Mouse (Mus musculus): ENCODE measurements around the gene Abcc3. TPM values are rescaled to one million over a fixed set of nuclear protein-coding genes. Genes with fewer than 3 reads are reported as not detected.
"Not testable (repeated sequence)": the region's sequence is repeated elsewhere in the genome, so short reads cannot be mapped to it uniquely, and the experiment has no call there.

Gene Abcc3
- polyA plus RNA-seq, 1 experiment from 2014 or later, result 3.2 TPM

DNA sequence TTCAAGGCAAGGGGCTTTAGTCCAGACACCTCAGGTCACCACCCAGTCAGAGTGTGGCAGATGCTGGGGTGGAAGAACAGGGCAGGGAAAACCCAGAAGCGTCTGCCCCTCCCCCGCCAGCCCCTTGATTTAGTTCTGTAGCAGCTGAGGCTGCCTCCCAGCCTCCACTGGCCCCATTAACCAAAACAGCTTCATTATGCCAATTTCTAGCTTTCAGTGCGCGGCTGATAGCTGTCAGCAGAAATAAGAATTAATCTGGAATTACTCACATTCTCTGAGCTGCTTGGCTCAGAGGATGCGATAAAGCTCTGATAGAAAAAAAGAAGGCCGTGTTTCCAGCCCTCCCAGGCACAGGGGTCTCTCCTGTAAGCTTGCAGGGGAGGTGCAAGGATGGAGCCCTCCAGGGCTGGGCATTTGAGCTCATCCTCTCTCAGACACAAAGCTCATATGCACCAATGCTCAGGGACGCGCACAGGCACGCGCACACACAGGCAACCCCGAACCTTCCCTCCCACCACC, 15.1 kb upstream of the Abcc3 start:
- H3K4me1 ChIP-seq (replicated peaks; ENCODE audit: control insufficient read depth, insufficient read depth, low read length), result no peaks in the 10 kb centered on the region
- no peak for DNase-seq (ENCODE audit: low spot score)
- 48% methylated on average over 11 of the region's 11 CpGs for WGBS

DNA sequence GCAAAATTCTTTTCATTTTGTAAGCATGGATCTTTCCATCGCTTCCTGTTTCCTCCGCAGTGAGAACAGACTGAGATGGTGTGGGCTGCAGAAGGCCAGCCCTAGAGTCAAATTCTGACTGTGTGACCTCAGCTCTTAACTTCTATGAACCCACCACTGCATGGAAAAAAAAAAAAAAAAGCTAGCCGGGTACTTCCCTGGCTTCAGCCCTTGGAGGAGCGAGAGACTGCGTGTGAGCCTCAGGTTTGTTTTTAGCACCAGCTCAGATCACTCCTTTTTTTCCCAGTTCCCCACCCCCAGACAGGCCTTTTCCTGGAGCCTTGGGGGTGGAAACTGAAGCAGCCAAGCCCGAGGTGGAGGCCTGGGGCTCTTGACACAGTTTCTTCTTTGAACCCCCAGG, 12.6 kb upstream of the Abcc3 start:
- no peaks in the 10 kb centered on the region for H3K36me3 ChIP-seq (ENCODE audit: control insufficient read depth, insufficient read depth, low read length)
- no peaks in the 10 kb centered on the region for H3K9me3 ChIP-seq (ENCODE audit: control insufficient read depth, low read length)
- H3K27me3 ChIP-seq (replicated peaks; ENCODE audit: control insufficient read depth, insufficient read depth, low read length), result peaks cover 19% of the 10 kb centered on the region
- 47% methylated on average over 6 of the region's 6 CpGs for WGBS
- DNase-seq (ENCODE audit: low spot score), result no peak
- H3K9ac ChIP-seq (ENCODE audit: low read depth, low read length), result no peak overlapping the region
- no peaks in the 10 kb centered on the region for H3K4me1 ChIP-seq (replicated peaks; ENCODE audit: control insufficient read depth, insufficient read depth, low read length)
- H3K4me3 ChIP-seq (ENCODE audit: low read depth, low read length), result no peak overlapping the region
- ATAC-seq (replicated peaks; ENCODE audit: low FRiP score), result no peak
- H3K27ac ChIP-seq (ENCODE audit: low read depth, low read length), result no peak overlapping the region
- H3K4me2 ChIP-seq, result no peak overlapping the region

More for the DNA sequence above, 15.1 kb upstream of the Abcc3 start:
- H3K27me3 ChIP-seq (replicated peaks; ENCODE audit: control insufficient read depth, insufficient read depth, low read length), result peaks cover 28% of the 10 kb centered on the region
- H3K27ac ChIP-seq (ENCODE audit: low read depth, low read length), result no peak overlapping the region
- H3K36me3 ChIP-seq (ENCODE audit: control insufficient read depth, insufficient read depth, low read length), result no peaks in the 10 kb centered on the region
- no peak overlapping the region for H3K9ac ChIP-seq (ENCODE audit: low read depth, low read length)
- H3K4me2 ChIP-seq, result no peak overlapping the region
- no peak for ATAC-seq (replicated peaks; ENCODE audit: low FRiP score)
- no peak overlapping the region for H3K4me3 ChIP-seq (ENCODE audit: low read depth, low read length)
- H3K9me3 ChIP-seq (ENCODE audit: control insufficient read depth, low read length), result no peaks in the 10 kb centered on the region

DNA sequence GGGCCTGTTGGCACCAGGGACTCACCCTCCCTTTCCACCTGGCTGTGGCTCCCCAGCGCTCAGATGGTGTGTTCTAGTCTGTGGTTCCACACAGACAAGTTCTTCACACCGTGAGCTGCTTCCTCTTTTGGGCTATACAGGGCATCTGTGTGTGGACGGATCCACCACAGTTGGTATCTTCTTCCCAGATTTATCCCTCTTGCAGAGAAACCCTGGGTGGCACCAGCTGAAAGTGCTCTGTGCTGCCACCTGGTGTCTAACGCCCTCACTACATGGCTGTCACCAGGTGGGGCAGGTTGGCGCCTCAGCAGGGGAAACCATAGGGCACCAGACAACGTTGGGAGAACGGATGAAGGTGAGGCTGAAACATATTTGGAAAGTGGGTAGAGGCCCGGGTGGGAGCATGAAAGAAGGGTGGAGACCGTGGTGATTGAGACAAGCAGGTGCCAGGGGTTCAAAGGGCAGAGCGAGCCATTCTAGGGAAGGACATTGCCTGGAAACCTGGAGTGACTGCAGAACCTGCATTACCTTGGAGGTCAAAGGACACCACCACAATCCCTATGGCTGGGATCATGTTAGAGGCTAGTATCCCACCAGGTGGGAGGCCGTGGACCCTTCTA, 12.0 kb upstream of the Abcc3 start:
- H3K9ac ChIP-seq (ENCODE audit: low read depth, low read length), result no peak overlapping the region
- WGBS, result 20% methylated on average over 11 of the region's 11 CpGs
- H3K27ac ChIP-seq (ENCODE audit: low read depth, low read length), result no peak overlapping the region
- H3K36me3 ChIP-seq (ENCODE audit: control insufficient read depth, insufficient read depth, low read length), result no peaks in the 10 kb centered on the region
- no peak overlapping the region for H3K4me3 ChIP-seq (ENCODE audit: low read depth, low read length)
- ATAC-seq (replicated peaks; ENCODE audit: low FRiP score) (peak; percentile 41; the same call in 1 of the 2 replicates), DNase-seq (ENCODE audit: low spot score) (peak; percentile 63)
- no peaks in the 10 kb centered on the region for H3K9me3 ChIP-seq (ENCODE audit: control insufficient read depth, low read length)
- peaks cover 13% of the 10 kb centered on the region for H3K27me3 ChIP-seq (replicated peaks; ENCODE audit: control insufficient read depth, insufficient read depth, low read length)
- no peaks in the 10 kb centered on the region for H3K4me1 ChIP-seq (replicated peaks; ENCODE audit: control insufficient read depth, insufficient read depth, low read length)
- H3K4me2 ChIP-seq, result no peak overlapping the region

DNA sequence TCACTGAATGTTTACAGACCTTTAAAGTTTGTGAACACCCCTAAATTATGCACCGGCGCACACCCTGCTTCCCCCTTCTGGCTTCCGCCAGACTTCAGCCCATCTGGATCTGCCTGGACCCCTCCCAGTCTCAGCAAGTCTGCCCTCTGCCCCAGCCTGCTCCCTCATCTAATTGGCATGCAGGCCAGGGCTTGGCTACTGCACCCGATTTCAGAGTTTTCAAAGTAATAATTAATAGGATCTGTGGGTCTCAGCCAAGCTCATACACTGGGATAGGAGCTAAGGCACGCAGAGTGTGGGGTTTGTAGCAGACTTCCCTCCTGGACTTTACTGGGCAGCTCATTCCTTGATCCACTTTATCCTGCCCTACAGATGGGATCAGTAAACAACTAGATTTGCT, 11.4 kb upstream of the Abcc3 start:
- 55% methylated on average over 5 of the region's 5 CpGs for WGBS
- no peak for DNase-seq (ENCODE audit: low spot score)
- Histone ChIP-seq H3K36me3 (ENCODE audit: control insufficient read depth, insufficient read depth, low read length) (no peaks in the 10 kb centered on the region), H3K9me3 (ENCODE audit: control insufficient read depth, low read length) (no peaks in the 10 kb centered on the region), H3K4me1 (replicated peaks; ENCODE audit: control insufficient read depth, insufficient read depth, low read length) (no peaks in the 10 kb centered on the region), H3K27ac (ENCODE audit: low read depth, low read length) (no peak overlapping the region), H3K9ac (ENCODE audit: low read depth, low read length) (no peak overlapping the region), H3K27me3 (replicated peaks; ENCODE audit: control insufficient read depth, insufficient read depth, low read length) (peaks cover 8% of the 10 kb centered on the region), H3K4me2 (no peak overlapping the region), H3K4me3 (ENCODE audit: low read depth, low read length) (no peak overlapping the region)
- ATAC-seq (replicated peaks; ENCODE audit: low FRiP score), result no peak

DNA sequence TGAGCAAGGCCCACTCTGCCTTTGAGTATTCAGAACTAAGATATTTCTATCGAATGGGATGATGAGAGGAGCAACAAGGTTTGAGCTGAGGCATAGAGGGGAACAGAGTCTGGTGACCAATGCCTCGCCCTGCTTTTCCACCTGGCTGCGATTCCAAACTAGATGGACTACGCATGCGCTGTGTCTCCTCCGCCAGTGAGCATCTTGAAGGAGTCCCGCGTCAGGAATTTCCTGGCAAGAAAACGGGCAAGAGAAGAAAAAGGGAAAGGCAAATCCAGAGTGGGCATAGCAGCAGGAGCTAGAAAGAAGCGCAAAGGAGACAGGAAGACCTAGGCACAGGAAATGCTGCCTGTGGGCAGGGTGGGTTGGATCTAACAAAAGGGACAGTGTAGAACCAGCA, 11.0 kb upstream of the Abcc3 start:
- Histone ChIP-seq H3K9me3 (ENCODE audit: control insufficient read depth, low read length) (no peaks in the 10 kb centered on the region), H3K9ac (ENCODE audit: low read depth, low read length) (no peak overlapping the region), H3K27me3 (replicated peaks; ENCODE audit: control insufficient read depth, insufficient read depth, low read length) (peaks cover 8% of the 10 kb centered on the region), H3K27ac (ENCODE audit: low read depth, low read length) (no peak overlapping the region), H3K4me2 (no peak overlapping the region), H3K4me1 (replicated peaks; ENCODE audit: control insufficient read depth, insufficient read depth, low read length) (no peaks in the 10 kb centered on the region), H3K36me3 (ENCODE audit: control insufficient read depth, insufficient read depth, low read length) (no peaks in the 10 kb centered on the region), H3K4me3 (ENCODE audit: low read depth, low read length) (no peak overlapping the region)
- DNase-seq (ENCODE audit: low spot score) (no peak), ATAC-seq (replicated peaks; ENCODE audit: low FRiP score) (no peak)
- 76% methylated on average over 10 of the region's 10 CpGs for WGBS

DNA sequence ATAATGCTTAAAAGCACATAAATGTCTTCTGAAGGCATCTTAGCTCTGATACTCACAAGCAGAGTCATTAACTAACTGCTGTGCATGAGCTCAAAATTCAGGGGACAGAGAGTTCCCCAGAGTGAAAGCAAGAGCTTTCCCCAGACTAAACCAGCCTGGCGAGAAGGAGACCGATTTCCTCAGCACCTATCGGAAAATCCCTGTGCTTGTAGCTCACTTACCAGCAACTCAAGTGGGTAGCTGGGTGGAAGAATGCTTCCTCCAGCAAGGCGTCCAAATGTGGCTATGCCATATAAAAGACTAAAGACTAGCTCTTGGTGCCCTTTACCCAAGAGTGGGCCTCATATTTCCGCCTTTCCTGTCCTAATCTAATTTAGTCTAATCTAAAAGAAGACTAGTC, 9.9 kb upstream of the Abcc3 start:
- Histone ChIP-seq H3K4me3 (ENCODE audit: low read depth, low read length) (no peak overlapping the region), H3K4me2 (no peak overlapping the region), H3K27me3 (replicated peaks; ENCODE audit: control insufficient read depth, insufficient read depth, low read length) (peaks cover 8% of the 10 kb centered on the region), H3K4me1 (replicated peaks; ENCODE audit: control insufficient read depth, insufficient read depth, low read length) (no peaks in the 10 kb centered on the region), H3K27ac (ENCODE audit: low read depth, low read length) (no peak overlapping the region), H3K9ac (ENCODE audit: low read depth, low read length) (no peak overlapping the region), H3K9me3 (ENCODE audit: control insufficient read depth, low read length) (no peaks in the 10 kb centered on the region), H3K36me3 (ENCODE audit: control insufficient read depth, insufficient read depth, low read length) (no peaks in the 10 kb centered on the region)
- 80% methylated on average over 5 of the region's 5 CpGs for WGBS
- DNase-seq (ENCODE audit: low spot score), result no peak
- no peak for ATAC-seq (replicated peaks; ENCODE audit: low FRiP score)

DNA sequence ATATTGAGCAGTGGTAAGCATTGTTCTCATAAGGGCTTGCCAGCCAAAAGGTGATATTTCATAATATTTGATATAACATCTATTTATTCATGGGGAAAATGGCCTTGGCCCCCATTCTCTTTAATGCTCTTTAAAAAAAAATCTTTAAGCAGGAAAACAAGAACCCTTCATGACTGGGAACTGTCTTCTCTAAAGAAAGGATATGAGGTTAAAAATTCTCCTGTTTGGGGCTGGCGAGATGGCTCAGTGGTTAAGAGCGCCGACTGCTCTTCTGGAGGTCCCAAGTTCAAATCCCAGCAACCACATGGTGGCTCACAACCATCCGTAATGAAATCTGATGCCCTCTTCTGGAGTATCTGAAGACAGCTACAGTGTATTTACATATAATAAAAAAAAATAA, 9.2 kb upstream of the Abcc3 start:
- not testable (repeated sequence) for H3K27me3 ChIP-seq (replicated peaks; ENCODE audit: control insufficient read depth, insufficient read depth, low read length); H3K9me3 ChIP-seq (ENCODE audit: control insufficient read depth, low read length); H3K4me1 ChIP-seq (replicated peaks; ENCODE audit: control insufficient read depth, insufficient read depth, low read length); H3K27ac ChIP-seq (ENCODE audit: low read depth, low read length); ATAC-seq (replicated peaks; ENCODE audit: low FRiP score); H3K4me2 ChIP-seq; H3K9ac ChIP-seq (ENCODE audit: low read depth, low read length); DNase-seq (ENCODE audit: low spot score); H3K4me3 ChIP-seq (ENCODE audit: low read depth, low read length); H3K36me3 ChIP-seq (ENCODE audit: control insufficient read depth, insufficient read depth, low read length)
- WGBS, result 78% methylated on average over 4 of the region's 4 CpGs

DNA sequence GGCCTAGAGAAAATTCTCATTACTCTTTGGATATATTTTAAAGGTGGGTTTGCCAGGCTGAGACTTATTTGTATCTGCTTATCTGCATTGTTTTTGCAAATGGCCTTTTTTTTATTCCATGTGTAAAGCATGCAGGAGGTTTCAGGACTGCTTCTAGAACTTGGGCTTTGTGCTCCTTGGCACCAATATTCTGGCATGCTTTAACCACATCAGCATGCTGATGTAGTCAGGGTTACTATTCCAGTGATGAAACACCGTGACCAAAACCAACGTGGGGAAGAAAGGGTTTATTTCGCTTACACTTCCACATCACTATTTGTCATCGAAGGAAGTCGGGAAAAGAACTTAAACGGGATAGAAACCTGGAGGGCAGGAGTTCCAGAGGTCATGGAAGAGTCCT, 8.2 kb upstream of the Abcc3 start:
- no peak for DNase-seq (ENCODE audit: low spot score)
- 72% methylated on average over 6 of the region's 6 CpGs for WGBS
- Histone ChIP-seq H3K27ac (ENCODE audit: low read depth, low read length) (no peak overlapping the region), H3K4me1 (replicated peaks; ENCODE audit: control insufficient read depth, insufficient read depth, low read length) (no peaks in the 10 kb centered on the region), H3K27me3 (replicated peaks; ENCODE audit: control insufficient read depth, insufficient read depth, low read length) (no peaks in the 10 kb centered on the region; the same call in none of the 2 replicates), H3K9me3 (ENCODE audit: control insufficient read depth, low read length) (no peaks in the 10 kb centered on the region), H3K4me2 (no peak overlapping the region), H3K9ac (ENCODE audit: low read depth, low read length) (no peak overlapping the region), H3K36me3 (ENCODE audit: control insufficient read depth, insufficient read depth, low read length) (no peaks in the 10 kb centered on the region), H3K4me3 (ENCODE audit: low read depth, low read length) (no peak overlapping the region)
- no peak for ATAC-seq (replicated peaks; ENCODE audit: low FRiP score)

DNA sequence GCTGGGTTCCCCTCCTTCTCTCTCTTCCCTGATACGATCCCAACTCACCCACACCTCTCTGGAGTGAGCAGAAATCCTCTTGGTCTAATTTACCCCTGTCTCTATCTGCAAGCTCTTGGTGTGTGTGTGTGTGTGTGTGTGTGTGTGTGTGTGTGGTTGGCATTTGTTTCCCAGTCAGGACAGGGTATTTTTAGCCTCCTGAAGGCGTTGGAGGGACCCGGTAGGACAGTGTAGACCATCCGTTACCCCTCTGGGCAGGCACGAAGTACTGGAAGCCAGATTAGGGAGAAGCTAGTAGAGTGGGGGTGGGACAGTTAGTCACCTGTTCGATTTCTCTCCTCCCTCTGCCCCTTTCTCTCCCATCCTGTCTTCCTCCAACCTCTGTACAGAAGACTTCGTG, 1.3 kb upstream of the Abcc3 start:
- no peak for ATAC-seq (replicated peaks; ENCODE audit: low FRiP score)
- peaks cover 20% of the 10 kb centered on the region for H3K27me3 ChIP-seq (replicated peaks; ENCODE audit: control insufficient read depth, insufficient read depth, low read length)

More for the DNA sequence above, 1.3 kb upstream of the Abcc3 start:
- Histone ChIP-seq H3K9ac (ENCODE audit: low read depth, low read length) (no peak overlapping the region), H3K9me3 (ENCODE audit: control insufficient read depth, low read length) (no peaks in the 10 kb centered on the region), H3K27ac (ENCODE audit: low read depth, low read length) (no peak overlapping the region), H3K4me2 (no peak overlapping the region), H3K4me1 (replicated peaks; ENCODE audit: control insufficient read depth, insufficient read depth, low read length) (no peaks in the 10 kb centered on the region), H3K36me3 (ENCODE audit: control insufficient read depth, insufficient read depth, low read length) (no peaks in the 10 kb centered on the region), H3K4me3 (ENCODE audit: low read depth, low read length) (no peak overlapping the region)
- WGBS, result 77% methylated on average over 7 of the region's 7 CpGs
- no peak for DNase-seq (ENCODE audit: low spot score)

All from liver, embryonic 11.5 days (tissue).